In genomic region chr8:108766102-108766501, GRCm38 (mm10) we compare ENCODE assay signal across 23 mouse cellular contexts.
DNase-seq lines count a peak whose midpoint lies in the region; ATAC-seq and TF ChIP-seq lines count a peak whose summit lies in the region.
"Had no signal": no experiment of that assay in that cellular context is flagged by ENCODE, and none has a peak within 500 bp of the region (broad histone marks: within the 10 kb centered on the region; RNA-seq: fewer than 3 reads in every experiment).

No protein-coding gene starts in this region.

- no peak overlapping the region for H3K4me2 ChIP-seq in hindbrain, embryonic 13.5 days
- 0 out of 2 replicates have a peak overlapping the region, but pooled peaks have one; percentile 15 for H3K4me2 ChIP-seq in liver, embryonic 15.5 days
- H3K4me2 ChIP-seq in liver, embryonic 11.5 days, result no peak overlapping the region
- H3K4me2 ChIP-seq: embryonic facial prominence, embryonic 15.5 days; hindbrain, embryonic 14.5 days had no signal

- no peaks in the 10 kb centered on the region for H3K27me3 ChIP-seq in hindbrain, embryonic 13.5 days
- no peaks in the 10 kb centered on the region for H3K27me3 ChIP-seq in hindbrain, embryonic 10.5 days (ENCODE audit: insufficient read depth, poor library complexity, severe bottlenecking)
- no peaks in the 10 kb centered on the region for H3K27me3 ChIP-seq in liver, embryonic 15.5 days
- H3K27me3 ChIP-seq in liver, embryonic 11.5 days (replicated peaks; ENCODE audit: control insufficient read depth, insufficient read depth, low read length), result no peaks in the 10 kb centered on the region
- H3K27me3 ChIP-seq in Patski, result no peaks in the 10 kb centered on the region
- H3K27me3 ChIP-seq: CH12.LX; embryonic facial prominence, embryonic 15.5 days had no signal

- DNase-seq in hindbrain, embryonic 10.5 days (ENCODE audit: low spot score), result no peak
- DNase-seq in liver, embryonic 11.5 days (ENCODE audit: low spot score), result no peak
- DNase-seq in Patski (ENCODE audit: low read depth, low spot score), result no peak
- DNase-seq in gonadal fat pad, adult 2 months (ENCODE audit: low read depth), result peak; percentile 23
- DNase-seq in right cerebral cortex, postnatal 4 days, result no peak
- DNase-seq in right cerebral cortex, postnatal 10 days (ENCODE audit: low spot score in 2 of 2), result no peak
- DNase-seq: adrenal gland, adult 2 months; adrenal gland, postnatal 25 days; cerebellum, adult 18-20 months; cerebellum, adult 9-11 months; cerebellum, postnatal 36 days; gastrocnemius, postnatal 36 days; heart, adult 18-20 months; heart, postnatal 10 days; heart, postnatal 4 days had no signal

- peaks cover 78% of the 10 kb centered on the region for H3K4me1 ChIP-seq in hindbrain, embryonic 13.5 days (replicated peaks)
- H3K4me1 ChIP-seq in hindbrain, embryonic 10.5 days (replicated peaks), result peaks cover 77% of the 10 kb centered on the region
- H3K4me1 ChIP-seq in liver, embryonic 15.5 days (replicated peaks), result peaks cover 30% of the 10 kb centered on the region
- peaks cover 42% of the 10 kb centered on the region for H3K4me1 ChIP-seq in liver, embryonic 11.5 days (replicated peaks; ENCODE audit: control insufficient read depth, insufficient read depth, low read length)

- H3K36me3 ChIP-seq in hindbrain, embryonic 13.5 days, result no peaks in the 10 kb centered on the region
- no peaks in the 10 kb centered on the region for H3K36me3 ChIP-seq in hindbrain, embryonic 10.5 days
- H3K36me3 ChIP-seq in liver, embryonic 15.5 days (replicated peaks), result no peaks in the 10 kb centered on the region
- no peaks in the 10 kb centered on the region for H3K36me3 ChIP-seq in liver, embryonic 11.5 days (ENCODE audit: control insufficient read depth, insufficient read depth, low read length)
- H3K36me3 ChIP-seq: embryonic facial prominence, embryonic 15.5 days; heart, embryonic 10.5 days had no signal

- no peak for ATAC-seq in hindbrain, embryonic 13.5 days (ENCODE audit: low FRiP score)
- ATAC-seq in liver, embryonic 15.5 days (ENCODE audit: insufficient read depth), result no peak
- no peak for ATAC-seq in liver, embryonic 11.5 days (replicated peaks; ENCODE audit: low FRiP score)
- ATAC-seq in Patski, result peak; percentile 41
- ATAC-seq: forebrain, embryonic 16.5 days had no signal

- H3K27ac ChIP-seq in hindbrain, embryonic 13.5 days, result no peak overlapping the region
- H3K27ac ChIP-seq in hindbrain, embryonic 10.5 days, result no peak overlapping the region
- peak overlapping the region; percentile 45; the same call in 1 of the 2 replicates for H3K27ac ChIP-seq in liver, embryonic 15.5 days (replicated peaks)
- no peak overlapping the region for H3K27ac ChIP-seq in liver, embryonic 11.5 days (ENCODE audit: low read depth, low read length)
- H3K27ac ChIP-seq: embryonic facial prominence, embryonic 15.5 days; heart, embryonic 10.5 days; hindbrain, embryonic 14.5 days had no signal

- no peak overlapping the region for H3K4me3 ChIP-seq in hindbrain, embryonic 13.5 days
- no peak overlapping the region for H3K4me3 ChIP-seq in hindbrain, embryonic 10.5 days
- no peak overlapping the region for H3K4me3 ChIP-seq in liver, embryonic 15.5 days (replicated peaks)
- no peak overlapping the region for H3K4me3 ChIP-seq in liver, embryonic 11.5 days (ENCODE audit: low read depth, low read length)
- H3K4me3 ChIP-seq: embryonic facial prominence, embryonic 15.5 days; erythroblast, embryonic 14.5 days; heart, embryonic 10.5 days had no signal

- no peak for TF ChIP-seq CTCF in Patski (IDR thresholded peaks at IDR 0.05)

- POLR2A ChIA-PET in Patski (lab: Charles Lee), result no interaction called here

- in situ Hi-C loops in Patski (cut with MboI; ENCODE audit: low pct_unique_long_range_greater_than_20kb), result no loop called here

- 0 out of 2 replicates have a peak overlapping the region, but pooled peaks have one; percentile 8 for H3K9ac ChIP-seq in hindbrain, embryonic 13.5 days
- H3K9ac ChIP-seq in liver, embryonic 15.5 days, result no peak overlapping the region
- no peak overlapping the region for H3K9ac ChIP-seq in liver, embryonic 11.5 days (ENCODE audit: low read depth, low read length)
- H3K9ac ChIP-seq: embryonic facial prominence, embryonic 15.5 days; hindbrain, embryonic 14.5 days had no signal

- H3K9me3 ChIP-seq in hindbrain, embryonic 13.5 days, result no peaks in the 10 kb centered on the region
- H3K9me3 ChIP-seq in hindbrain, embryonic 10.5 days, result no peaks in the 10 kb centered on the region
- no peaks in the 10 kb centered on the region for H3K9me3 ChIP-seq in liver, embryonic 15.5 days (replicated peaks)
- H3K9me3 ChIP-seq in liver, embryonic 11.5 days (ENCODE audit: control insufficient read depth, low read length), result no peaks in the 10 kb centered on the region
- H3K9me3 ChIP-seq: embryonic facial prominence, embryonic 15.5 days; heart, embryonic 10.5 days had no signal

- CTCF ChIA-PET in Patski (lab: Charles Lee), result no interaction called here

- 86% methylated on average over 6 of the region's 6 CpGs for WGBS in hindbrain, embryonic 13.5 days
- 89% methylated on average over 6 of the region's 6 CpGs for WGBS in hindbrain, embryonic 10.5 days
- 60% methylated on average over 6 of the region's 6 CpGs for WGBS in liver, embryonic 15.5 days (ENCODE audit: insufficient replicate concordance)
- WGBS in liver, embryonic 11.5 days, result 75% methylated on average over 6 of the region's 6 CpGs
